Comparison of ENCODE assay signal across 8 mouse cellular contexts in the genomic region with DNA sequence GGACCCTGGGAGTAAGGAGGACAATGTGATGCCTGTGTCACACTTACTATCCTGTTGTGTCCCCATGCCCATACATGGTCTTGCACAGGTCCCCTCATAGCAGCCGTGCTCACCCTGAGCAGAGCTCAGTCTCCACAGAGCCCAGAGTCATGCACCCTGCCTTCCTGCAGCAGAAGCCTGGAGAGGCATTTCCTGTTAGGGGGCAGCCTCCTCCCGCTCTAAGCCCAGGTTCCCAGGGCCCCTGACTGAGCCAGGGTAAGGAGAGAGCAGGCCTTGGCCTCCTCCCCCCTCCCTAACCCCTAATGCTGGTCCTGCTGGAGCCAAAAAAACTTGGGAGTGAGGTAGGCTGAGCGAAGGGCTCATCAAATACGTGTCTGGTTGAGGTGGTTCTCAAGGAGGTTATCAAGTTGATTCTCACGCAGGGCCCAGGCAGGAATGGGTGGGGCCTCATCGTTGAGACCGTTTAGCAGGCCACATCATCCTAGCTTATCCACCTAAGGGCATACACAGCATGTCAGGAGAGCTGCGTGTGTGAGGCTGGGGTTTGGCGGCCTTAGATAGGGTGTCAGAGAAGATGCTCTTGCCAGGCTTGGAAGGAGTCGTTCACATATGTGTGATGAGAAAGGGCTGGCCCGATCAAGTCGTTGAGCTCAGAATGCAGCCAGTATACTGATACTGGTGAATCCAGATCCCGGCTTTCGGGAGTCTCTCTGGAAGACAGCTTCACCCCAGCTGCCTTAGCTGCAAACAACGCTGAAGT. TPM values are rescaled to one million over a fixed set of nuclear protein-coding genes. Genes with fewer than 3 reads are reported as not detected.
DNase-seq lines count a peak whose midpoint lies in the region; ATAC-seq and TF ChIP-seq lines count a peak whose summit lies in the region.

No protein-coding gene starts in this region.

- TF ChIP-seq CTCF in gastrocnemius, adult 2 months (IDR thresholded peaks at IDR 0.05), result no peak
- no peak for TF ChIP-seq CTCF in liver, postnatal 0 days (IDR thresholded peaks at IDR 0.05; ENCODE audit: low read depth)

- intact Hi-C loops in gastrocnemius, adult 2 months (cut with DNase I), result no loop called here
- intact Hi-C loops in heart, postnatal 10 days (cut with DNase I), result no loop called here
- intact Hi-C loops in left cerebral cortex, postnatal 10 days (cut with DNase I), result no loop called here

- 8% methylated on average over 15 of the region's 15 CpGs for WGBS in liver, postnatal 0 days (ENCODE audit: insufficient replicate concordance)

- ATAC-seq in liver, postnatal 0 days, result peak; percentile 77

- no peaks in the 10 kb centered on the region for H3K9me3 ChIP-seq in liver, postnatal 0 days (ENCODE audit: low read length)

- no peak for DNase-seq in gastrocnemius, adult 2 months
- DNase-seq in gastrocnemius, adult 18-20 months (ENCODE audit: low spot score), result no peak
- DNase-seq in c-Kit-positive CD71-positive TER-119-positive erythroid progenitor cells, embryonic 14.5 days (ENCODE audit: low spot score), result peak; percentile 75
- DNase-seq in heart, postnatal 10 days, result peak; percentile 56 to 63
- DNase-seq in liver, postnatal 0 days, result peak; percentile 34
- no peak for DNase-seq in layer of hippocampus, adult 9-11 months
- no peak for DNase-seq in left cerebral cortex, postnatal 10 days (ENCODE audit: extremely low spot score in 1 of 2, low spot score in 2 of 2)
- no peak for DNase-seq in cerebellum, postnatal 14 days

- peak overlapping the region; percentile 69 for H3K4me2 ChIP-seq in liver, postnatal 0 days (ENCODE audit: low read depth, low read length)

- peaks cover 53% of the 10 kb centered on the region for H3K27me3 ChIP-seq in liver, postnatal 0 days (ENCODE audit: insufficient read depth, low read length)

- TF ChIP-seq EP300 in liver, postnatal 0 days (IDR thresholded peaks at IDR 0.05; ENCODE audit: low read depth), result no peak

- H3K9ac ChIP-seq in liver, postnatal 0 days (replicated peaks), result no peak overlapping the region

- peak overlapping the region; percentile 81 for H3K27ac ChIP-seq in gastrocnemius, adult 2 months
- H3K27ac ChIP-seq in liver, postnatal 0 days (ENCODE audit: low read depth), result peak overlapping the region; percentile 44; the same call in 1 of the 2 replicates

- no peaks in the 10 kb centered on the region for H3K36me3 ChIP-seq in liver, postnatal 0 days (replicated peaks; ENCODE audit: insufficient read depth, low read length)

- H3K4me3 ChIP-seq in gastrocnemius, adult 2 months, result peak overlapping the region; percentile 76
- H3K4me3 ChIP-seq in liver, postnatal 0 days (ENCODE audit: low read depth, low read length), result no peak overlapping the region

- peaks cover 20% of the 10 kb centered on the region for H3K4me1 ChIP-seq in liver, postnatal 0 days (ENCODE audit: insufficient read depth)

RNA-seq across cellular contexts. Expression of a gene that starts 0.7 kb away (rescaled TPM):
- total RNA-seq in gastrocnemius, adult 2 months (2021), result 10 to 100 TPM in 1 of 2 experiments, 1 to 10 TPM in 1; 9.5 to 15.1 TPM
- total RNA-seq in gastrocnemius, adult 18-20 months (2021), result 10 to 100 TPM in 1 of 2 experiments, 1 to 10 TPM in 1; 6.3 to 11.8 TPM
- total RNA-seq in heart, postnatal 10 days (2021), result 10 to 100 TPM; 33.8 to 39.7 TPM
- polyA plus RNA-seq in liver, postnatal 0 days (2015; fragmentation: Nextera tagmentation; extraction: Ambion mirVana), result 2.0 and 2.4 TPM in 2 replicates
- total RNA-seq in left cerebral cortex, postnatal 10 days (2021), result 10 to 100 TPM in 1 of 2 experiments, 1 to 10 TPM in 1; 9.5 to 12.2 TPM

RNA-seq across cellular contexts. Expression of a gene that starts 16.9 kb away (rescaled TPM):
- total RNA-seq in gastrocnemius, adult 2 months (2021), result 1 to 10 TPM in 1 of 2 experiments, under 1 TPM in 1; 0.99 to 1.3 TPM
- 1 to 10 TPM in 1 of 2 experiments, under 1 TPM in 1; 0.71 to 1.2 TPM for total RNA-seq in gastrocnemius, adult 18-20 months (2021)
- total RNA-seq in heart, postnatal 10 days (2021), result 1 to 10 TPM; 2.1 to 2.4 TPM
- 0.21 and 0.36 TPM in 2 replicates for polyA plus RNA-seq in liver, postnatal 0 days (2015; fragmentation: Nextera tagmentation; extraction: Ambion mirVana)
- 10 to 100 TPM; 16.9 to 24.1 TPM for total RNA-seq in left cerebral cortex, postnatal 10 days (2021)

RNA-seq across cellular contexts. Expression of a gene that starts 18.1 kb away (rescaled TPM):
- total RNA-seq in gastrocnemius, adult 2 months (2021), result not detected
- total RNA-seq in gastrocnemius, adult 18-20 months (2021), result under 1 TPM in 1 of 2 experiments, not detected in 1; 0.18 TPM
- 1 to 10 TPM; 3.3 to 3.5 TPM for total RNA-seq in heart, postnatal 10 days (2021)
- polyA plus RNA-seq in liver, postnatal 0 days (2015; fragmentation: Nextera tagmentation; extraction: Ambion mirVana), result 0.79 and 0.96 TPM in 2 replicates
- total RNA-seq in left cerebral cortex, postnatal 10 days (2021), result 100 to 1,000 TPM; 115 to 122 TPM

RNA-seq across cellular contexts. Expression of a gene that starts 21.1 kb away (rescaled TPM):
- total RNA-seq in gastrocnemius, adult 2 months (2021), result 10 to 100 TPM; 41.2 to 53.8 TPM
- 10 to 100 TPM; 45.1 to 47.0 TPM for total RNA-seq in gastrocnemius, adult 18-20 months (2021)
- 10 to 100 TPM; 72.8 to 78.3 TPM for total RNA-seq in heart, postnatal 10 days (2021)
- polyA plus RNA-seq in liver, postnatal 0 days (2015; fragmentation: Nextera tagmentation; extraction: Ambion mirVana), result 84.0 and 87.5 TPM in 2 replicates
- total RNA-seq in left cerebral cortex, postnatal 10 days (2021), result 10 to 100 TPM; 27.3 to 30.4 TPM

RNA-seq across cellular contexts. Expression of a gene that starts 26.1 kb away (rescaled TPM):
- 10 to 100 TPM; 14.7 to 15.1 TPM for total RNA-seq in gastrocnemius, adult 2 months (2021)
- total RNA-seq in gastrocnemius, adult 18-20 months (2021), result 10 to 100 TPM; 14.8 to 15.3 TPM
- total RNA-seq in heart, postnatal 10 days (2021), result 10 to 100 TPM; 13.5 to 15.6 TPM
- 20.7 and 22.6 TPM in 2 replicates for polyA plus RNA-seq in liver, postnatal 0 days (2015; fragmentation: Nextera tagmentation; extraction: Ambion mirVana)
- 1 to 10 TPM; 6.6 to 8.8 TPM for total RNA-seq in left cerebral cortex, postnatal 10 days (2021)

Comparison
In these comparisons a context has a peak if more than half of its experiments do, and no peak if none do; other contexts are left out.
1. DNase-seq: peak in c-Kit-positive CD71-positive TER-119-positive erythroid progenitor cells, embryonic 14.5 days (single experiment), heart, postnatal 10 days (2 of 2) and liver, postnatal 0 days (single experiment); none in gastrocnemius, adult 2 months (single experiment), gastrocnemius, adult 18-20 months (single experiment), layer of hippocampus, adult 9-11 months (single experiment), left cerebral cortex, postnatal 10 days (0 of 2) and cerebellum, postnatal 14 days (0 of 2).
2. RNA of a gene that starts 16.9 kb away (total RNA-seq): 16.9 to 24.1 TPM in left cerebral cortex, postnatal 10 days; 2.1 to 2.4 TPM in heart, postnatal 10 days, 0.99 to 1.3 TPM in gastrocnemius, adult 2 months and 0.71 to 1.2 TPM in gastrocnemius, adult 18-20 months; every median in the first group is over 4 times any median in the second.
3. RNA of a gene that starts 18.1 kb away (total RNA-seq): 115 to 122 TPM in left cerebral cortex, postnatal 10 days; 3.3 to 3.5 TPM in heart, postnatal 10 days, 0.18 TPM in gastrocnemius, adult 18-20 months and not detected in gastrocnemius, adult 2 months; every median in the first group is over 10 times any median in the second.